Mouse (Mus musculus): ENCODE measurements around the gene Bcl9l.

DNA sequence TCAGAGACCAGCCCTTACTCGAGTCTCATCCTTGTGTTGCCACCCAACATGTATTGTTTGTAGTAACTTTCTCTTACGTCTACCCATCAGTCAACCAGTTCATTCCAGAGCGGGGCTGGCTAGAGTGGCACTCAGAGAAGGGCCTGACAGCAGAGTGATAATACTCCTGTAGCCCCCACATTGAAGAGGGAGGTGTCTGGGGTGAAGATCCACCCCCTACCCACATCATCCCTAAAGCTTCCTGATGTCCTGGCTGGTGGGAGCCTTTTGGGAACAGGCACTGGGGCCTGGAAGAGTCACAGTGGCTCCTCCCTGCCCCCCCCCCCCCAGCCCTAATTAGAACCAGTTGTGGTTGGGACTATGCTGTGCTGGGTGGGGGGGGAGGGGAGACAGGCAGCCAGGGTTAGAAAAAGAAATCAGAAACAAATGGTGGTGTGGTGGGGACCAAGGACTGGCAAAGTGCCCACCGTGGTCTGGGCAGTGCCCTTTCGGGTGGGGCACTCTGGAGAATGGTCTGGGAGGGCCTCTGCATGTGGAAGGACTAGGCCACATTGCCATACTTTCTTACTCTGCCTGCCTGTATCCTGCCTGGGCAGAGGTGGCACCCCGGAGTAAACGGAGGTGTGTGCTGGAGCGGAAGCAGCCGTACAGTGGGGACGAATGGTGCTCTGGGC, 18.7 kb downstream of the Bcl9l start:
- no peak for TF ChIP-seq MXI1 (IDR thresholded peaks at IDR 0.05; ENCODE audit: low read depth, low read length)
- no peak for TF ChIP-seq EP300 (IDR thresholded peaks at IDR 0.05; ENCODE audit: low read depth in 1 of 2, low read length in 2 of 2)
- TF ChIP-seq GATA1 (IDR thresholded peaks at IDR 0.05; ENCODE audit: low read depth, low read length): no peak
- no peak for TF ChIP-seq RAD21 (IDR thresholded peaks at IDR 0.05; ENCODE audit: low read depth, low read length)
- no peak for TF ChIP-seq CTCF (IDR thresholded peaks at IDR 0.05 in 2 of 3, conservative IDR thresholded peaks at IDR 0.05 in 1 of 3; ENCODE audit: control insufficient read depth in 1 of 3, insufficient read depth in 1 of 3, low read depth in 2 of 3, low read length in 3 of 3, poor library complexity in 1 of 3, severe bottlenecking in 1 of 3)
- no peak for TF ChIP-seq MYC (IDR thresholded peaks at IDR 0.05; ENCODE audit: low read depth, low read length)
- no peak for TF ChIP-seq KAT2A (conservative IDR thresholded peaks at IDR 0.05; ENCODE audit: low read depth, low read length)
